Mouse (Mus musculus) G1E (cell line): Measurements from ENCODE around the gene Slc24a2.

ENCODE experiments used
- CTCF ChIP-seq: IDR thresholded peaks from 2 replicates; pipeline ENCODE4 v1.5.1; 2012; ENCODE audit warnings: low read depth, low read length, inconsistent platforms, mixed read lengths
- GATA1 ChIP-seq: IDR thresholded peaks from 2 replicates; pipeline ENCODE4 v1.6.1; 2012; ENCODE audit warnings: borderline replicate concordance, low read length, inconsistent platforms, mixed read lengths
- TAL1 ChIP-seq: conservative IDR thresholded peaks from 2 replicates; pipeline ENCODE4 v1.6.1; 2012; ENCODE audit warnings: low read depth, low read length, inconsistent platforms, mixed read lengths

DNA sequence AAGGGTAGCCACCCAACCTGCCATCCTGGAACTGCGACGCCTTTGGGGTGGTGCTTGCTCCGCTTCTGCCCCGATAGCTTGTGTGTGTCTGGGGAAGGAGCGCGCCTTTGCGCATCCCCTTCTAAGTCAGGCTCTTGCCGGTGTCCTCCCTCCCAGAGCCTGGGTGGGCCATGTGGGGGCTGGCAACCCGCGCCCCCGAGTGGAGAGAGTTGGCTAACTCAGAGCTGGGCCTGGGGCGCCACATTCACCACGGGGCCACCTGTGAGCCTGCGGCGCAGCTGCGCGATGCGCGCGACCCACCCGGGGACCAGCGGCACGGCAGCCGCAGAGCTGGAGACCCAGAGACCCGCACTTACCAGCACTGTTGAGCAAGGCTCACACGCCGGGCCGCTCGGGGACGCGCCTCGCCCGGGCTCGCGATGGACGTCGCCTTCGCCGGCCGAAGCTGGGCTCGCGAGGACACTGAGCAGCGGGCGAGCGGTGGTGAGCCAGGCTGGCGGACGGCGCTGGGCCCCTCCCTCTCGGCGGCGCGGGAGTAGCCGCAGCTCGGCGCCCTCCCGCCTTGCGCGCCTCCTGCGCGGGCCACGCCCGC, at the start of gene Slc24a2:
- TF ChIP-seq CTCF (no peak), GATA1 (no peak), TAL1 (no peak)
